Mouse (Mus musculus) brain, embryonic 14.5 days (tissue): Measurements from ENCODE around the gene Yipf2.

ENCODE experiments used
- CTCF ChIP-seq: fragments of 200-500 bp; IDR thresholded peaks from 2 replicates; pipeline ENCODE4 v1.5.1; 2012; ENCODE audit warnings: inconsistent platforms, mild to moderate bottlenecking, moderate library complexity, borderline replicate concordance; ENCODE audit not compliant: insufficient read depth, insufficient read length; ENCODE audit errors: extremely low read depth
- POLR2A ChIP-seq: fragments of 200-500 bp; IDR thresholded peaks from 2 replicates; pipeline ENCODE4 v1.6.1; 2012; ENCODE audit warnings: mild to moderate bottlenecking, inconsistent platforms, borderline replicate concordance; ENCODE audit not compliant: poor library complexity, insufficient read depth, insufficient read length, severe bottlenecking; ENCODE audit errors: extremely low read depth

GRCm38 (mm10) chr9:21556996-21557395 is 35.6 kb downstream of the Yipf2 start:
- TF ChIP-seq CTCF: no peak
- no peak for TF ChIP-seq POLR2A
